Mouse (Mus musculus) ES-Bruce4 (cell line): ENCODE measurements around the gene Gm10800.
"Not testable (repeated sequence)": the region's sequence is repeated elsewhere in the genome, so short reads cannot be mapped to it uniquely, and the experiment has no call there.

Experiments used
- CTCF ChIP-seq: IDR thresholded peaks from one replicate; pipeline ENCODE4 v1.8.1; 2011; ENCODE audit warnings: low read depth, low read length
- EP300 ChIP-seq: IDR thresholded peaks from 2 replicates; pipeline ENCODE4 v1.6.1; 2011; ENCODE audit warnings: low read depth, low read length; ENCODE audit not compliant: insufficient read depth
- POLR2A ChIP-seq: IDR thresholded peaks from one replicate; pipeline ENCODE4 v1.8.1; 2011; ENCODE audit warnings: low read length; ENCODE audit not compliant: insufficient read depth

- not testable (repeated sequence) for TF ChIP-seq CTCF, POLR2A, EP300
Measured at GRCm38 (mm10) chr2:98667201-98667600, at the start of gene Gm10800.
